Mouse (Mus musculus) stomach, embryonic 15.5 days (tissue): ENCODE results near the gene Crp. TPM values are rescaled to one million over a fixed set of nuclear protein-coding genes. Genes with fewer than 3 reads are reported as not detected.

ENCODE experiments used
- ATAC-seq: fragments of 200-750 bp; cut with Nextera tagmentation; 2 replicates; pipeline ENCODE4 v1.8.0; 2017; ENCODE audit warnings: low read depth, moderate number of reproducible peaks, moderate TSS enrichment; ENCODE audit not compliant: insufficient read depth, low FRiP score
- H3K27ac ChIP-seq: fragments of 300-500 bp; sonication (generic); 2 replicates; pipeline ENCODE4 v1.5.1; 2015; ENCODE audit warnings: mild to moderate bottlenecking, inconsistent platforms
- H3K27me3 ChIP-seq: fragments of 300-500 bp; sonication (generic); replicated peaks from 2 replicates; pipeline ENCODE4 v1.6.1; 2015; ENCODE audit warnings: inconsistent platforms
- H3K36me3 ChIP-seq: fragments of 300-500 bp; sonication (generic); 2 replicates; pipeline ENCODE4 v1.6.1; 2015; ENCODE audit warnings: inconsistent platforms
- H3K4me1 ChIP-seq: fragments of 300-500 bp; sonication (generic); 2 replicates; pipeline ENCODE4 v1.6.1; 2015; ENCODE audit warnings: inconsistent platforms
- H3K4me2 ChIP-seq: fragments of 300-500 bp; sonication (generic); 2 replicates; pipeline ENCODE4 v1.6.1; 2015; ENCODE audit warnings: mild to moderate bottlenecking, inconsistent platforms
- H3K4me3 ChIP-seq: fragments of 300-500 bp; sonication (generic); replicated peaks from 2 replicates; pipeline ENCODE4 v1.5.1; 2015; ENCODE audit warnings: inconsistent platforms
- H3K9ac ChIP-seq: fragments of 300-500 bp; sonication (generic); 2 replicates; pipeline ENCODE4 v1.6.1; 2015; ENCODE audit warnings: inconsistent platforms
- H3K9me3 ChIP-seq: fragments of 300-500 bp; sonication (generic); 2 replicates; pipeline ENCODE4 v1.6.1; 2016; ENCODE audit warnings: inconsistent platforms
- WGBS: fragments of 180-500 bp; shearing (Covaris S2); methylation state at CpG from one replicate; pipeline ENCODE4 v1.1.7; 2015; 5-methylcytosine and 5-hydroxymethylcytosine counted together
- polyA plus RNA-seq: library from polyadenylated mRNA; unstranded; fragments of >200 nt; fragmentation: Nextera tagmentation; extraction: Ambion mirVana; gene quantifications from 2 replicates; pipeline ENCODE4 v1.2.1, GENCODE M21; 2015

The Crp gene
- 2.2 and 5.4 TPM in 2 replicates for polyA plus RNA-seq

GRCm38 (mm10) chr1:172697844-172698243 is at the start of gene Crp:
Gene Crp (plus strand): TSS chr1:172698055.
- Histone ChIP-seq H3K9ac (no peak within 1 kb of the TSS), H3K36me3 (no peaks in the 10 kb centered on the region), H3K4me3 (no peak within 1 kb of the TSS), H3K27ac (no peak within 1 kb of the TSS), H3K27me3 (no peaks in the 10 kb centered on the region), H3K4me1 (no peaks in the 10 kb centered on the region), H3K9me3 (no peaks in the 10 kb centered on the region), H3K4me2 (no peak within 1 kb of the TSS)
- no peak for ATAC-seq
- 46% methylated on average over 4 of the region's 4 CpGs for WGBS

DNA sequence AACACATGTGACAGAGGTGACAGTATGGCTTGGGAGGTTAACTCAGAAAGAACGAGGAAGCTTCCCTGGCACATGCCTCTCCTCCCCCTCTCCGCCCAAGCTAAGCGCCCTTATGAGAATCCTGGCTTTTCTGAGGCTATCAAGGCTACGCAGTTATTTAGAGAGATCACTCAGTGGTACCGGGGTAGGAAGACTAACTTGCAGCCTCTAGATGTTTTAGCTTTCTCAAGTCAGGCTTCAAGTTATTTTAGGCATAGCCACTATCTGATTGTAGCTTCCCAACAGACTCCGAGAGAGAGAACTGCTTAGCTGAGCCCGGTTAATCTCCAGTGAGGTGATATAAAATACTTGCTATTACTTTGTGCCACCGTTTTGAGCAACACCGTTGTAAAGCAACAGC is 48.5 kb upstream of the Crp start:
- Histone ChIP-seq H3K9ac (no peak overlapping the region), H3K4me1 (no peaks in the 10 kb centered on the region), H3K27me3 (no peaks in the 10 kb centered on the region), H3K4me2 (no peak overlapping the region), H3K4me3 (no peak overlapping the region), H3K27ac (no peak overlapping the region), H3K9me3 (no peaks in the 10 kb centered on the region), H3K36me3 (no peaks in the 10 kb centered on the region)
- WGBS = 81% methylated on average over 9 of the region's 9 CpGs
- ATAC-seq = no peak

DNA sequence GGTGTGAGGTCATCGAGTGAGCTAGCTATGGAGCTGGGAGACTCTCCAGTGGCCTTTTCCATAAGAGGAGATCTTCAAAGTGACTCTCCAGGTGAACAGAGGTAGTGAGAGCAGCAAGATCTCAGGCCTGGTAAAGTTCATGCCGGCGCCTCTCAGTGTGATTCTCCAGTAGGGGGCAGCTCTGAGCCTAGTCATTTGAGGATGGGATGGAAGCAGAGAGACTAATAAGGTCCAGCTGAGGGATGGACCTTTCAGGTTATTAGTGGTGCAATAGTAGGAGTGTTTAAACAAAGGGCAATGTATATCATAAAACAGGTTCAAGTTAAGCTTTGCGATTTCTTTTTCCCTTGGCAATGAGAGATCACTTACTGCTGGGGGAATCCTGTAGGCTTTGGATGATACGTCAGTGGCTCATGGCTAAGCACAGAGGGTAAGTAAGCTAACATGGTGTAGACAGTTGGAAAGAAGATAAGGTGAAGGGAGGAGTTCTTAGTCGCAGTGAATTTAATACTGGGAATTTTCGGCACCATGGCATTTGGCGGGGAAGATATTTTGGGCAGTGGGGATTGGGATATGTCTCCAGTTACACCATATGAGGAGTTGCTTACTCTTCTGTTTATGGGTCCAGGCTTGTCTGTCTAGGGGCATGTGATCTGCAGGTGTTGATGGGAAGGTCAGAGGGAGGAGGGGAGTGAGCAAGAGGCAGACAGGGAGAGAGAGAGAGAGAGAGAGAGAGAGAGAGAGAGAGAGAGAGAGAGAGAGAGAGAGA is 47.2 kb upstream of the Crp start:
- H3K36me3 ChIP-seq = no peaks in the 10 kb centered on the region
- no peaks in the 10 kb centered on the region for H3K27me3 ChIP-seq
- WGBS = 56% methylated on average over 8 of the region's 8 CpGs
- no peak overlapping the region for H3K4me3 ChIP-seq
- no peak overlapping the region for H3K4me2 ChIP-seq
- no peaks in the 10 kb centered on the region for H3K4me1 ChIP-seq
- no peaks in the 10 kb centered on the region for H3K9me3 ChIP-seq
- ATAC-seq = no peak
- H3K27ac ChIP-seq = no peak overlapping the region
- H3K9ac ChIP-seq = no peak overlapping the region

DNA sequence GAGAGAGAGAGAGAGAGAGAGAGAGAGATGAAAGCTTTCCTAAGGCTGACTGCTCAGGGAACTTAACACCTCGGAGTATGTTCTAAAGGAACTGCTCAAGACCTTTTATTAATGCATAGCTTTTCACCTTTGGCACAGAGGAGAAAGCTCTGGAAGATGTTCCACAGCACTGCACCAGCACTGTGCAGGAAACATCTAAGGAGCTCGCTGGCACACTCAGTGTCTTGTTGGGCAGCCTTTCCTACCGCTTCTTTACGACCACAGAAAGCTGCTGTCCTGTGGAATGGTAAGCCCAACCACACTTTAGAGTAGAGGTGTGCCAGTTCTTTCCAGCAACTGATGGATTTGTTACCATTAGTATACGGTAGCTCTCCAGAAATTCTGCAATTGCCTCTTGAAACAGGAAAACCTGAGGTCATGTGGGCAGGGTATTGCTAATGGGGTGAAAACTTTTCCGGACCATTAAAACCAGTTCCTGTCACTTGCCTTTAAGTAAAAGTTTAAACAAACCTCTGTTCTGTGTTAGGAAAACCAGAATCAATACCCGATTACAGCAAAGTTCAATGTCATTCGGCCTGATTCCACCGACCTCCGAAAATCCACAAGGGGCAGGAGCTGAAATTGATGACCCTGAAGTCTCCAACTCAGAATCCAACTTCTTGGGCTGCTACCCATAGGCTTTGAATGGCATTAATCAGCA is 46.4 kb upstream of the Crp start:
- H3K27me3 ChIP-seq = no peaks in the 10 kb centered on the region
- no peak for ATAC-seq
- H3K9me3 ChIP-seq = no peaks in the 10 kb centered on the region
- no peak overlapping the region for H3K27ac ChIP-seq
- H3K9ac ChIP-seq = no peak overlapping the region
- H3K4me3 ChIP-seq = no peak overlapping the region
- no peaks in the 10 kb centered on the region for H3K4me1 ChIP-seq
- H3K36me3 ChIP-seq = no peaks in the 10 kb centered on the region
- no peak overlapping the region for H3K4me2 ChIP-seq
- 62% methylated on average over 10 of the region's 10 CpGs for WGBS

DNA sequence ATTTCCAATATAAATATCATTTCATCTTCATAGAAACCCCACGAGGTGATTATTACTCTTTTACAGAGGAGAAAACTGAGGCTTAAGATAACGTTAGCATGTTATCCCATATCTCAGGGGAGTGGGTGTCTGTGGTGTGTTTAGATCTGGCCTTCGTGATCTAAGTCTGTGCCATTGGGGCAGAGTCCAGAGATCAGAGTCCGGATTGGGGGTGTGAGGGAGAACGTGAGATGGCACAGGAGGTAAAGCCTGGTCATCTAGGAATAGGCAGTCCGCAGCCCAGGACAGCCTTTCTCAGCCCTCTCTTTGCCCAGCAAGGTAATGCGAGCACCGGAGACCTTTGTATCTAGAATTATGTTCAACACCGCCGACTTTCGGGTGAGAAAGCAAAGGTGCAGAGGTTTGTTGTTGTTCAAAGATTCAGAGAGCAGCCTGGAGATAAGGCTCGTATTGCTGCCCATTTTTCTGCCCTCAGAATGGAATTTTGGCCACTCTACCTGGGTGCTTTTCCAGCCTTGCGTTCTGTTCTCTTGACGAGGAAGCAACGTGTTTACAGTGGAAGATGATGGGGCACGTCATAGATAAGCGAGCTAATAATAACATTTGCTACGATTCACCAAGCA is 45.7 kb upstream of the Crp start:
- H3K4me1 ChIP-seq = no peaks in the 10 kb centered on the region
- no peaks in the 10 kb centered on the region for H3K27me3 ChIP-seq
- 53% methylated on average over 18 of the region's 18 CpGs for WGBS

GRCm38 (mm10) chr1:172653900-172654299 is 44.0 kb upstream of the Crp start:
- Histone ChIP-seq H3K36me3 (no peaks in the 10 kb centered on the region), H3K27ac (no peak overlapping the region), H3K9ac (no peak overlapping the region), H3K9me3 (no peaks in the 10 kb centered on the region), H3K27me3 (no peaks in the 10 kb centered on the region), H3K4me2 (no peak overlapping the region), H3K4me3 (no peak overlapping the region), H3K4me1 (no peaks in the 10 kb centered on the region)
- no peak for ATAC-seq
- 73% methylated on average over 6 of the region's 6 CpGs for WGBS

More for the DNA sequence above, 45.7 kb upstream of the Crp start:
- 0 out of 2 replicates have a peak overlapping the region, but pooled peaks have one; percentile 2 for H3K4me2 ChIP-seq
- no peak for ATAC-seq
- no peak overlapping the region for H3K9ac ChIP-seq
- H3K27ac ChIP-seq = no peak overlapping the region
- H3K36me3 ChIP-seq = no peaks in the 10 kb centered on the region
- H3K4me3 ChIP-seq = no peak overlapping the region
- no peaks in the 10 kb centered on the region for H3K9me3 ChIP-seq

DNA sequence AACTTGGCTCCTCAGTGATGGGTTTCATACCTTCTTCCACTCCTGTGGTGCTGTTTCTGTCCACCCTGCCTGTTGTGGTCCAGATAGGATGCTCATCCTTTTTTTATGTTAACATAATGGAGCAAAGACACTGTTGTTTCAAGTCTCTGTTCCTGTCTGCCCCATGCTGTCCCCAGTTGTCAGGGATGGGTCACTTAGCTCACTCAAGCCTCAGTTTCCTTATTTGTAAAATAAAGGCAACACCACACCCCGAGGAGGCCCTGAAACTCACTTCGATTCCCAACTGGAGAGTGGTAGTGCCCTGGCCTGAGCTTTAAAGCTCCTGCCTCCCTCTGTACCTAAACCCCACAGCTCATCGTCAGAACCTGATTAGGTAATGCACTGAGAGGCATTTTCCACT is 40.6 kb upstream of the Crp start:
- H3K4me3 ChIP-seq = no peak overlapping the region
- no peak overlapping the region for H3K4me2 ChIP-seq
- ATAC-seq = no peak
- no peak overlapping the region for H3K27ac ChIP-seq
- 74% methylated on average over 3 of the region's 3 CpGs for WGBS
- H3K9me3 ChIP-seq = no peaks in the 10 kb centered on the region
- H3K36me3 ChIP-seq = no peaks in the 10 kb centered on the region
- no peaks in the 10 kb centered on the region for H3K4me1 ChIP-seq
- no peak overlapping the region for H3K9ac ChIP-seq
- H3K27me3 ChIP-seq = no peaks in the 10 kb centered on the region

DNA sequence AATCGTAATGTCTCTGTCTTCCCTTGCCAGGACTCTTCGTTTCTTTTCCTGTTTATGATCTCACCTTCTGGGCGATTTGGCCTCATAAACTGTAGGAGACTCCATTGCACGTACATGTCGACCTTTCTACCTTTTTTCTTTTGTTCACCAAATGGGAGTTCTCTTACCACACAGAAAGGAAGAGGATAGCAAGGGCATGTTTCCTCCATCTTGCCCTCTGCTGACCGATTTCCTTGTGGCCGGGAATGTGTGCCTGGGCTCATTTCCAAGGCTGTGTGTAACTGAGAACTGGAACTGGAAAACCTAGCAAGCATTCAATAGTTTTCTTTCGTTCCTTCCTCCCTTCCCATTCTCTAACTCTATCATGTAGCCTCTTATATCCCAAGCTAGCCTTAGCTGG is 38.2 kb upstream of the Crp start:
- no peaks in the 10 kb centered on the region for H3K4me1 ChIP-seq
- no peak for ATAC-seq
- H3K4me3 ChIP-seq = no peak overlapping the region
- no peak overlapping the region for H3K27ac ChIP-seq
- no peak overlapping the region for H3K9ac ChIP-seq
- WGBS = 70% methylated on average over 8 of the region's 8 CpGs
- no peaks in the 10 kb centered on the region for H3K36me3 ChIP-seq
- no peak overlapping the region for H3K4me2 ChIP-seq
- no peaks in the 10 kb centered on the region for H3K27me3 ChIP-seq
- no peaks in the 10 kb centered on the region for H3K9me3 ChIP-seq

GRCm38 (mm10) chr1:172665457-172665856 is 32.4 kb upstream of the Crp start:
- WGBS = 54% methylated on average over 2 of the region's 2 CpGs
- H3K9me3 ChIP-seq = no peaks in the 10 kb centered on the region
- H3K27me3 ChIP-seq = no peaks in the 10 kb centered on the region
- no peak for ATAC-seq
- no peaks in the 10 kb centered on the region for H3K36me3 ChIP-seq
- no peak overlapping the region for H3K9ac ChIP-seq
- H3K4me1 ChIP-seq = no peaks in the 10 kb centered on the region
- H3K27ac ChIP-seq = no peak overlapping the region
- no peak overlapping the region for H3K4me3 ChIP-seq
- no peak overlapping the region for H3K4me2 ChIP-seq

DNA sequence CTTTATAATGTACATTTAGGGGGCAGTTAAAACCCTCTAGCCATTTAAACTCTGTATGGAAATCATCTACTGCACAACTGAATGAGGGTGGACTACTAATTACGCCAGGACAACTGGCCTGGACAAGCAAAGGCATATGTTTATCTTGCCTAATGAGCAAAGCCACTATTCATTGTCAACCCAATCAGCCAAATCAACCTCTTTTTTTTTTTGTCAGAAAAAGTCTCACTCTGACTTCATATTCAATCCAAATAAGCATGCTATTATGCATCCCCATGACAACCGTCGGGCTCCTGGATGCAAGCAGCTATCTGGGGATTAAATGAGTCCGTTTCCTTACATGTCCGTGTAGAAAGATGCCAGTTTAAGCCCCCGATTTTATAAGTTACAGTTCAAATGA is 30.3 kb upstream of the Crp start:
- Histone ChIP-seq H3K9me3 (no peaks in the 10 kb centered on the region), H3K36me3 (no peaks in the 10 kb centered on the region), H3K4me3 (no peak overlapping the region), H3K27me3 (no peaks in the 10 kb centered on the region), H3K9ac (no peak overlapping the region), H3K4me2 (no peak overlapping the region), H3K27ac (no peak overlapping the region), H3K4me1 (no peaks in the 10 kb centered on the region)
- WGBS = 68% methylated on average over 6 of the region's 6 CpGs
- ATAC-seq = no peak

- Histone ChIP-seq H3K27me3 (no peaks in the 10 kb centered on the region), H3K27ac (no peak overlapping the region), H3K9ac (no peak overlapping the region), H3K9me3 (no peaks in the 10 kb centered on the region), H3K36me3 (no peaks in the 10 kb centered on the region), H3K4me3 (no peak overlapping the region), H3K4me2 (no peak overlapping the region), H3K4me1 (no peaks in the 10 kb centered on the region)
- ATAC-seq = no peak
- WGBS = 74% methylated on average over 1 of the region's 1 CpGs
Measured at GRCm38 (mm10) chr1:172670716-172671115, 27.1 kb upstream of the Crp start.

DNA sequence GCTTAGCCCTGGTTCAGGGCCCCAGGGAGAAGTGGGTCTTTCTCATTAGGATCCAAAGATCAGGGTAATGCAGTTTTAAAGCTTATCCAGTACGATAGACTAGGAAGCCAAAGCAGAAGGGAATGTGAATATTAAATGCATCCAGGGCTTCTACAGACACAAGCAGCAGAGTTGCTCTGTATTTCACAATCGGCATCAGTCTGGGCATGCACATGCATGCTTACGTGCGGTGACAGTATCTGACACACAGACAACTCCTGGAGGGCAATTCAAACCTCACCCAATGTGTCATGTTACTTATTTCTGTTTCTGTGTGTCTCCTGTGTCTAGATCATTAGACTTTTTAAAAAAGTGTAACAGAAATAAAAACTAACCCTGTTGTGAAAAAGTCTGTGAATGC is 17.1 kb upstream of the Crp start:
- 84% methylated on average over 4 of the region's 4 CpGs for WGBS
- no peak for ATAC-seq

More for the DNA sequence above, 17.1 kb upstream of the Crp start:
- Histone ChIP-seq H3K4me3 (no peak overlapping the region), H3K9ac (no peak overlapping the region), H3K36me3 (no peaks in the 10 kb centered on the region), H3K4me2 (no peak overlapping the region), H3K27me3 (no peaks in the 10 kb centered on the region), H3K4me1 (no peaks in the 10 kb centered on the region), H3K27ac (no peak overlapping the region), H3K9me3 (no peaks in the 10 kb centered on the region)
